ENCODE assay signal across 14 mouse cellular contexts in genomic region chr3:127267846-127268245, GRCm38 (mm10).
DNase-seq lines count a peak whose midpoint lies in the region; ATAC-seq and TF ChIP-seq lines count a peak whose summit lies in the region.
"Had no signal": no experiment of that assay in that cellular context is flagged by ENCODE, and none has a peak within 500 bp of the region (broad histone marks: within the 10 kb centered on the region; RNA-seq: fewer than 3 reads in every experiment).

No protein-coding gene starts in this region.

- intact Hi-C loops in gastrocnemius, postnatal 14 days (cut with DNase I; ENCODE audit: low total_unique reads) = no loop called here

- no peaks in the 10 kb centered on the region for H3K27me3 ChIP-seq in forebrain, embryonic 10.5 days (ENCODE audit: poor library complexity, severe bottlenecking)
- no peaks in the 10 kb centered on the region for H3K27me3 ChIP-seq in hindbrain, postnatal 0 days (ENCODE audit: insufficient read depth, low read length)
- H3K27me3 ChIP-seq: heart, embryonic 15.5 days; liver, embryonic 15.5 days had no signal

- TF ChIP-seq CTCF in hindbrain, postnatal 0 days (IDR thresholded peaks at IDR 0.05; ENCODE audit: low read depth) = no peak

- H3K4me2 ChIP-seq in hindbrain, postnatal 0 days (ENCODE audit: low read depth, low read length) = no peak overlapping the region
- H3K4me2 ChIP-seq: heart, embryonic 15.5 days; liver, embryonic 15.5 days had no signal

- no peaks in the 10 kb centered on the region for H3K9me3 ChIP-seq in forebrain, embryonic 10.5 days
- no peaks in the 10 kb centered on the region for H3K9me3 ChIP-seq in hindbrain, postnatal 0 days (ENCODE audit: low read length)
- H3K9me3 ChIP-seq: heart, embryonic 15.5 days; liver, embryonic 15.5 days had no signal

- 42% methylated on average over 6 of the region's 6 CpGs for WGBS in forebrain, embryonic 10.5 days
- 37% methylated on average over 6 of the region's 6 CpGs for WGBS in hindbrain, postnatal 0 days

- no peak overlapping the region for H3K9ac ChIP-seq in hindbrain, postnatal 0 days (replicated peaks; ENCODE audit: low read length)
- H3K9ac ChIP-seq: heart, embryonic 15.5 days; liver, embryonic 15.5 days had no signal

- H3K36me3 ChIP-seq in forebrain, embryonic 10.5 days (replicated peaks) = no peaks in the 10 kb centered on the region
- no peaks in the 10 kb centered on the region for H3K36me3 ChIP-seq in hindbrain, postnatal 0 days (ENCODE audit: insufficient read depth, low read length)
- H3K36me3 ChIP-seq: heart, embryonic 15.5 days; liver, embryonic 15.5 days had no signal

- ATAC-seq in hindbrain, postnatal 0 days = 0 out of 2 replicates have a peak, but pooled peaks have one; percentile 41
- no peak for ATAC-seq in megakaryocyte progenitor cell, adult 5-6 weeks (replicated peaks; ENCODE audit: poor library complexity)

- H3K4me1 ChIP-seq in forebrain, embryonic 10.5 days = peaks cover 14% of the 10 kb centered on the region
- no peaks in the 10 kb centered on the region for H3K4me1 ChIP-seq in hindbrain, postnatal 0 days (ENCODE audit: insufficient read depth, low read length)
- H3K4me1 ChIP-seq: heart, embryonic 15.5 days; liver, embryonic 15.5 days had no signal

- H3K4me3 ChIP-seq in forebrain, embryonic 10.5 days = no peak overlapping the region
- no peak overlapping the region for H3K4me3 ChIP-seq in hindbrain, postnatal 0 days (ENCODE audit: low read length)
- H3K4me3 ChIP-seq: heart, embryonic 15.5 days; liver, embryonic 15.5 days had no signal

- peak overlapping the region; percentile 62 for H3K27ac ChIP-seq in forebrain, embryonic 10.5 days
- peak overlapping the region; percentile 36; the same call in 1 of the 2 replicates for H3K27ac ChIP-seq in hindbrain, postnatal 0 days
- H3K27ac ChIP-seq: heart, embryonic 15.5 days; kidney, postnatal 0 days; liver, embryonic 15.5 days had no signal

- DNase-seq in gastrocnemius, postnatal 14 days = peak; percentile 9
- DNase-seq in gastrocnemius, postnatal 10 days = no peak
- DNase-seq in forebrain, embryonic 10.5 days (ENCODE audit: extremely low spot score, low spot score) = peak; percentile 34
- peak; percentile 36 for DNase-seq in hindbrain, postnatal 0 days (ENCODE audit: low spot score)
- DNase-seq in neural tube, embryonic 10.5 days (ENCODE audit: extremely low spot score, low spot score) = peak; percentile 41
- DNase-seq in Muller cell, postnatal 12 days (ENCODE audit: inconsistent ontology term) = no peak
- DNase-seq in lung, postnatal 14 days = no peak
- DNase-seq: B cell, adult 2 months; right cerebral cortex, postnatal 25 days; thymus, adult 18-20 months had no signal

Comparison
In these comparisons a context has a peak if more than half of its experiments do, and no peak if none do; other contexts are left out.
1. DNase-seq: peak in gastrocnemius, postnatal 14 days (single experiment), forebrain, embryonic 10.5 days (single experiment), hindbrain, postnatal 0 days (single experiment) and neural tube, embryonic 10.5 days (single experiment); none in gastrocnemius, postnatal 10 days (single experiment), Muller cell, postnatal 12 days (single experiment) and lung, postnatal 14 days (single experiment).